Mouse (Mus musculus) megakaryocyte progenitor cell, adult 5-6 weeks (primary cell): ENCODE measurements around the gene Gm26741. TPM values are rescaled to one million over a fixed set of nuclear protein-coding genes. Genes with fewer than 3 reads are reported as not detected.

Experiments used
- ATAC-seq: replicated peaks from 2 replicates; pipeline ENCODE4 v1.8.0; 2016; ENCODE audit warnings: mild to moderate bottlenecking, moderate TSS enrichment, inconsistent platforms; ENCODE audit not compliant: poor library complexity
- total RNA-seq, 2 experiments: library from RNA; stranded (forward) in 1 of 2; stranded (reverse) in 1 of 2; fragments of 157-497, 149-512 nt in 1 of 2; fragments of 200-1000 nt in 1 of 2; gene quantifications; 2 replicates each; pipeline versions ENCODE4 v1.2.3 to v1.2.4; 2015 to 2017

The Gm26741 gene
- total RNA-seq (2015): not detected in 2 replicates
- not detected in 2 replicates for total RNA-seq (2017)

DNA sequence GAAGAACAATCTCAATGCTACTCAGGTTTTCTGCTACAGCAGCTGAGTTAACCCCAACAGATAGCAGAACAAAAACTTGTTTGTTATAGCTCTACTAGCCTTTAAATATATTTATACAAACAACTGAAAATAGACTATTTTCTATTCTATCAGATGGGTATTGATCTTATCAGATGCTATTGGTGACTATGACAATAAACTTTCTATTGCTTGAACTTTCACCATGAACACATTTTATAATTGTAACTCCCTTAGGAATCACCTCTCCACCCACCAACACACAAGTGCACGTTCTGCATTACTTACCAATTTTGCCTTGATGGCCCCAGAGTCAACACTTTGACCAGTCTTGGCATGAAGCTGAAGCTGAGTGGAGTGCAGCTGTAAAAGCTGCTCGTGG is at the start of gene Gm26741:
Gene Gm26741 (plus strand): TSS at position 301 of the 400 bp plus-strand sequence.
- ATAC-seq: no peak

DNA sequence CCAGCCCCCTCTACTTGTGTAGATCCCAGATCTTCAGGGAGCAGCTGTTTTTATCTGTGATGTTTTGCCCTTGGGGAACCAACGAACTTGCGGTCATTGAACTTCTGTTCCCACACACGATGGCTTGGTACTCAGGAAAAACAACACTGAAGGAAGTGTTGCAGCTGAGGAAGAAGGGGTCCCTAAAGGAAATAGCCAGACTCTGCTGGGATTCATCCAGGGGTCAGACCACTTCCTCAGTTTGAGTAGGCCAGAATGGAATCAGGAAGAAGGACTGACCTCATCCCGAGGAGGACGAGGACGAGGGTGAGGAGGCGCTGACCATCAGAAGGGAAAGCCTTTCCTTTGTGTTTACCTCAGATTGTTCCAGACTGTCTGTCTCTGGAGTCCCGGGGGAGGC is 49.4 kb upstream of the Gm26741 start:
- no peak for ATAC-seq

DNA sequence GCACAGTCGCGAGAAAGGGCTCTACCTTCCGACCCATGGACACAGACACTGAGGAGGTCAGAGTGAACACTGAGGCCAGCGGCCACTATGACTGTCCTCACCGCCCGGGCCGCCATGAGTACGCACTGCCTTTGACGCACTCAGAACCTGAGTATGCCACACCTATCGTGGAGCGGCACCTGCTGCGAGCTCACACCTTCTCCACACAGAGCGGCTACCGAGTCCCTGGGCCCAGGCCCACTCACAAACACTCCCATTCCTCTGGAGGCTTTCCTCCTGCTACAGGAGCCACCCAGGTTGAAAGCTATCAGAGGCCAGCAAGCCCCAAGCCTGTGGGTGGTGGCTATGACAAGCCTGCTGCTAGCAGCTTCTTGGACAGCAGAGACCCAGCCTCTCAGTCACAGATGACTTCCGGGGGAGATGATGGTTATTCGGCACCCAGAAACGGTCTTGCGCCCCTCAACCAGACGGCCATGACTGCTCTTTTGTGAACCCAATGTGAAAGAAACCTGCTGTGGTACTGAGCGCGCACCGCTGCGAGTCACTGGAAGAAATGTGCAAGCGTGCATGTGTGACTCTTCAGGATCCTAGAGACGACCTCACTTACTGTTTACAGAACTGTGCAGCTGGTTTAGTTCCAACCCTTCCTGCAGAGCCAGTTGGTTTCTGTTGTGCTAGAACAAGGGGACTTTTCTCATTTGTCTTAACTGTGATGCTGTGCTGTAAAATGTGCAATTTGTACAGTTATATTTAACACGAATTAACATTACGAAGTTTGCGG is 38.9 kb upstream of the Gm26741 start:
- no peak for ATAC-seq

DNA sequence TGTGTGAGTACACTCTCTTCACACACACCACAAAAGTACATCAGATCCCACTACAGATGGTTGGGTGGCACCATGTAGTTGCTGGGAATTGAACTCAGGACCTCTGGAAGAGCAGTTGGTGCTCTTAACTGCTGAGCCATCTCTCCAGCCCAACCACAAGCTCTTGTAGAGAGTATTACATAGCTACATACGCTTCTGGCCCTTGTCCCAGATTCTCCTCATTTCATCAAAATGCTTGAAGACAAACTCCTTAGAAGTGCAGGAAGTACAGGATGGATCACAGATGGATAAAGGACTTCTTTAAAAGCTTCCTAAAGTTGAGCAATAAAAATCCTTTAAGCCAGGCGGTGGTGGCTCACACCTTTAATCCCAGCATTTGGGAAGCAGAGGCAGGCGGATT is 36.6 kb upstream of the Gm26741 start:
- no peak for ATAC-seq

DNA sequence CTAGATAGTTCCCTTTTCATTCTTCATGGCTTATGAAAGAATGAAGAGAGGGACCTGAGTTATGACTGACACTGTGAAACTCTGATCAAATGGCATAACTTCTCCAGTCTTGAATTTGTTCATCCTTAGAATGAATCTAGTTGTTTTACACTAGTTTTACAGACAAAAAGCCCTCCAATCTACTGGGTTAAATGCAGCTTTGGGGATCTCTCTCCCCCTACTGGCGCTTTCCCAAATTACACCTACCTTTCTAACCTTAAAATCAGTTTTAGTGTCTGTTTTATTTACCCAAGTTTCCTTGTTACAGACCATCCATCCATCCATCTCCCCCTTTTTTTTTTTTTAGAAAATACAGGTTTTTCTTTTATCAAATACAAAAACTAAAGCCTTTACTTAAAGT is 27.6 kb upstream of the Gm26741 start:
- peak; percentile 58 for ATAC-seq

DNA sequence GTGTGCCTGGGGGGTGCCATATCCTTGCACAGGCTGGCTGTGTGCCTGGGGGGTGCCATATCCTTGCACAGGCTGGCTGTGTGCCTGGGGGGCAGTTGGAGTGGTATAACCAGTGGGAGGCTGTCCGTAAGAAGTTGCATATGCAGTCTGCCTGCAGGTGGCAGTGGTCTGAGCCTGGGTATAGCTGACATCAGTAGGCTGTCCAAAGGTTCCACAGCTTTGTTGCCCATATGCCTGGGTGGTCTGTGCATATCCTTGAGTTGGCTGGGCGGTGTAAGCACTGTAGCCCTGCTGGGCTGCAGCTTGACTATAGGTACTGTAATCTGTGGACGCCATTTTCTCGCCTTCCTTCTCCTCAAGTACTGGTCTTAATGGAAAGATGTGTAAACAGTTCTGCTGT is 15.2 kb upstream of the Gm26741 start:
- ATAC-seq: peak; percentile 54

DNA sequence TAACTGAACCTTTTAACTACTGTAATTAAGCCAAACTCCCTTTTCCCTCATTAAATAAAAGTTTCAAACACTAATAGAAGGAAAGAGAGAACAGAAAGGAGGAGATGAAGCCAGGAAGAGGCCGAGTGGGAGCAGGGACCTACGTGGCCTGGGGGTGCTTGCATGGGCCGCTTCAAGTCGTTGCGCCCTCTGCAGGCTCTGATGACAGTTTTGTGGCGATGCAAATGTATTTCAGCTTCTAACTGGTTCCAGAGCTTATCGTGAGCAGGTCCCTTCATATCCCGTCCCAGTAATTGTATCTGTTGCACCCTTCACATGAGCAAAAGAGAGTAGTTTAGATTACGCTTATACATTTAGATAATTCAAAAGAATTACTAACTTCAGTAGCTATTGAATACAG is 5.4 kb upstream of the Gm26741 start:
- no peak for ATAC-seq

DNA sequence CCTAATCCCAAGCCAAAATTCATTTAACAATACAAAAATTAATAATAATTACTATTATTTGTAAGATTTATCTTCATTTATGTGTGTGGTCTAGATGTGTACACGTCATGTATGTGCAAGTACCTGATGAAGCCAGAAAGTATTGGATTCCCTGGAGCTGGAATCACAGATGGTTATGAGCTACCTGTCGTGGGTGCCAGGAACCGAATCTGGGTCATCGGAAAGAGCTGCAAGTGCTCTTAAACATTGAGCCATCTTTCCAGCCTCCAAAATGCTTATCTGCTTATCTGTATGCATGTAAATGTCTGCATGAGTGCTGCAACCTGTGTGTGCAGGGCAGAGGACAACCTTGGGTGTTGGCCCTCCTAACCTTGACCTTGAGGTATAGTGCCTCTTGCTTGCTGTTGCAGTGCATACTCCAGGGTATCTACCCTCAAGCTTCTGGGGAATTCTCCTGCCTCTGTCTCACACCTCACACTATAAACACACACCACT is 1.7 kb downstream of the Gm26741 start:
- no peak for ATAC-seq

DNA sequence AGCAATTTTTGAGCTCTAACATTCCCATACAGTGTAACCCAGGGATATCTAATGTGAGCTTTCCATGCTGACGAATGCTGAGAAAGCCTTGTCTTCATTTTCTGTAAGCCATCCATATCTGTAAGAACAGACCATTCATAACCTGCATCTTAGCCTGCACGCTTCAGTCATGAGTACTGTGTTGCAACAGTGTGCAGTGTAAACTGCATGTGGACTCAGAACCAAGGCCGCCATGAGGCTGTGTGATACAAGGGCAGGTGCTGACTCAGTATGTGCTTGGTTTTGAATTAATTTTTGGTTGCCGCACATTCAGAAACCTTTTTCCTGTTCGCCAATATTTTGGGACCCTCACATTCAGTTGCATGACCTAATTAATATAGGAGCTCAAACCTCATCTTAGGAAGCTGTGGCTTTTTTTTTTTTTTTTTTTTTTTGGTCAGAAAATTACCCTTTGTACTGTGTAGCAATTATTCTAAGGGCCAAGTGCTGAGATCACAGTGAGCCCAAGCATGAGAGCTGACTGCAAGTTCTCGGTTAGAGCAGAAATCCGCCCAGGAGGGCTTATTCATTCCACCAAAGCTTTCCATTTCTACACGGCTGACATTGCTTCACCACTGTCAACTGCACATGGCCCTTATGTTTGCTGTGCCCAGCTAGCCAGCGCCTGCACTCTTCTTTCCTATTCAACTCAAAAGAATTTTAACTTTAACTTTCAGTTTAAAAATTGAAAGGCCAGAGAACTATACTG is 2.5 kb downstream of the Gm26741 start:
- no peak for ATAC-seq

DNA sequence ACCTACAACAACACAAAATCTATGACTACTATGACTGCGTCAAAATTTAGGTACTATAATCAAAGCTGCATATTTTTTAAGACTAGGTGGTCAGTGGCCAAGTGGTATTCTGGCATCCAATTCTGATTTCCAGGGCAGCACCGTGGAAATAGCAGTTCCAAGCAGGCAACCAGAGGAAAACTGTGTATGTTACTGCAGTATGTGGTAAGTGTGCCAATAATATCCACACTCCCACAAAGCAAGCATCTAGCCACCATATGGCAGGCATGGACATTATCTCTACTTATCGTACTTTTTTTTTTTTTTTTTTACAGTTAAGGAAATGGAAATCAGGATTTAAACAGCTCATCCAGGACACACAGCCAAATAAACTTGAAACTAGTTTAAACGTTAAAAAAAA is 9.8 kb downstream of the Gm26741 start:
- ATAC-seq: no peak

DNA sequence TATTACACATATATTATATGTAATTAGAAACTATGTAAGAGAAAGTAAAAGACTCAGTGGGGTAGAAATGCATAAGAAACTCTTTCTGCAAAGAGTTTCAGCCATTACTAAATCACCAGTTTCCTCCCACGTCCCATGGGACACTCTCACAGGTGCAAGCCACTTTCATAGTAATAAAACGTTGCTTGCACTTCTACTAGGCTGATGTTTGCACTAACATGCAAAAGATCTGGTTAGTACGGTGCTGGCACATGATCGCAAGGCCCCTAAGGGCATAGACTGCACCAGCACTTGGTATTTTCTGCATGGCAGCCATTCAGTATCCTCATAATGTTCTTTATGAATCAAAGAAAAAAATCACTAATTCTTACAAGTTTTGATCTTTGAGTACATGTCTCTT is 15.3 kb downstream of the Gm26741 start:
- no peak for ATAC-seq

DNA sequence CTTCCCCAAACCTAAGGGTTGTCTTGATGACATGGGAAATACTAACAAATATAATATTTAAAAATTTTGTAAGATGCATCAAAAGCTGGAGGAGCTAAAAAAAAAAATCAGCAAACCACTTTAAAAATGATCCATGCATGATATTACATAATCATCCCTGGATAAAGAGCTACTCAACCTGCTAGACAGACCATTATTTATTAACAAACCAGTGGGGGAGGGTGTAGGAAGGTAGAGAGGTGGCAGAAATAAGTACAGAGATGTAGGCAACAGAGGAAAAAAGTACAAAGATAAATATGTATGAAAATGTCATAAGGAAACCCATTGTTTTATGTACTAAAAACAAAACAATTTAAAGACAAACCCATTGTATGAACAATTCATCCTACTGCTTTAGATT is 16.1 kb downstream of the Gm26741 start:
- no peak for ATAC-seq

DNA sequence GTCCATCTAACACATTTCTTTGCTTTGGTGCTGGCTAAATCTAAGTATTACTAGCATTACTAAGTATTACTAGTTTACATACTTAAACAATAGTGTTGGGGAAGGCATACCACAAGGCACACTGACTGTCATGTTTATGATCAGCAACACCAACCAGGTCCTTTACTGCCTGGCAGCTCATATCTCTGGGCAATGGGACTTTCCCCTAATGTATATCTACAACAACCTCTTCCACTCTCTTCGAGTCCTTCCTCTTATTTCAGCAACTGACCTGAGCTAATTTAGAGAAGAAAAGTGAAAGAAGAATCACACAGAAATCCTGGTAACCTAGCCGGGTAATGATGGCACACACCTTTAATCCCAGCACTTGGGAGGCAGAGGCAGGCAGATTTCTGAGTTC is 17.9 kb downstream of the Gm26741 start:
- peak; percentile 17; the same call in 1 of the 2 replicates for ATAC-seq

DNA sequence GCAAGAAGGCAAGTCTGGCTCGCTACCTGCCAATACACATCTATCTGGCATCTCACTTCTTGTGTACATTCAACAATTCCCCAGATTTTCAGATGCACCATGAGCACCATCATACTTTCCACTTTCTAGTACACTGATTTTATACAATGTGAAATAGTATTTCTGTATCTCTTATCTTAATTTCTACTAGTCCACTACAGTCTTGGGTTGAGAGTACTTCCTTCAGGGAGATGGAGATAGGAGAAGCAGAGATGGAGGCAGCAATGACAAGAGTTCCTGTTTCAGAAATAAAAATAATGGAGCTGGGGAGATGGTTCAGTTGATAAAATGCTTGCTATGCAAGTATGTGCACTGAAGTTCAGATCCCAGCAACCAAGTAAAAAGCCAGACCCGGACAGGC is 19.2 kb downstream of the Gm26741 start:
- no peak for ATAC-seq

DNA sequence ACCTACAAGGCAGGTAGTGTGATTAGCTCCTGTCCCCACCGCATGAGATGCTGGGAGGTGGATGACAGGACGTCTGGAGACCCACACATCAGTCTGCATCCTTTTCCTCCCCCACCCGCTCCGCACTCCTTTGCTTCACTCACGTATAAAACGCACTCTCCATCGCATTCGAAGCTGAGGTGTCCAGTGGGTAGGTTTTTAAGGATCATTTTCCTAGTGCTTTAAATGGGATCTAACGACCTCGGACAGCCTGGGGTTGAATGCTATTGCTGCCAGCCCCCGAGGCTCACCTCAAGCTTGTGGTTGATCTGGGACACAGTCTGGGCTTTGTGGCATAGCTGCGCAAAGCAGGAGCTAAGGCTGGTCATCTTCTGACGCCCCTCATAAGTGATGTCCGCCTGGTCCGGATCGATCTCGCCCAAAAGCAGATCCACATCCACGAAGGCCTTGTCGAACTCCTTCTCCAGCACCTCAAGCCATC is 22.8 kb downstream of the Gm26741 start:
- no peak; the same call in 1 of the 2 replicates for ATAC-seq

DNA sequence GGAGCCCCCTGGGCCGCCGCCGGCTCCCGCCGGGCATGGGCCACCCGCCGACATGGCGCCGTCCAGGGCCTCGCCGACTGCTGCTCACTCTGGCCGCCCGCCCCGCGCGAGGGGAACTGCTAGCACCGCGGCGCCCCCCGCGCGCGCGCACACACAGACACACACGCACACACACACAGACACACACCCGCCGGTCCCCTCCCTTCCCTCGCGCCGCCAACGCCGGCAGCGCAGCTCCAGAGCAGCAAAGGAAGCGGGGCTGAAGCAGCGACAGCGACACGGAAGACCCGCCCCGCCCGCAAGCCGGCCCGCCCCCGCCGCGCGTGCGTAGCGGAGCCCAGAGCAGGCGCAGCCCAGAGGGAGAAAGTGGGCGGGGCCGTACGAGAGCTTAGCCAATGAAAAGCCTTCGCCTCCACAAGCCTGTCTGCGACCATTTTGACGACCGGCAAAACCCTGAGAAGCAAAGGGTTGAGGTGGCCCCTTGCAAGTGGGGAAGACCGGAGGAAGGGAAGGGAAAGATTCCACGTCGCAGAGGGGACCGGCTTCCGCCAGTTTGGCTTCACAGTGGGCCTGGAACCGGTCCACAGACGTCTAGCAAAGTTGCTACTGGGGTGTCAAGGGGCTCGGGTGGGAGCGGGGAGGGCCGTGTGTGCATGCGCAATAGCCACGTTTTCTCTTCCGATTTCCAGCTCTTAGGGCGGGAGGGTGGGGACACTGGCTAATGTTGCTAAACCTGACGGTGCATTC is 23.5 kb downstream of the Gm26741 start, which contains the start of gene Gopc:
Gene Gopc (minus strand): TSS at position 280 of the 747 bp plus-strand sequence.
- peak; percentile 86 for ATAC-seq

DNA sequence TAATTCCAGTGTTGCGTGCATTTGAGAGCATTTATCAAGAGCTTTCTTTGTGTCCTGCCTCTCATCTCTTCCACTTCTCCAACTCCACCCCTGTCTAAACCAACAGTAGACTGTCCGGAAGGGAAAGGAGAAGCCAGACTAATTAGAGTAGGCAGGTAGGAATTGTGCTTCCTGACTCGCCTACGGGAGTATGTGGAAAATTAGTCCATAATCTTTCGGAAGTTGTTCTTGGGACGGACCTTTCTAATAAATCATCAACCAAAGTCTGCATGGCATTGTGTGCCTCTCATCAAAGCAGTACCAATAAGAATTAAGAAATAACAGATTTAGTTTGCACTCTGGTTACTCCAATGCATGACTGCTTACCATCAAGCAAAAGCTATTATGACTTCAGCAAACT is 24.5 kb downstream of the Gm26741 start:
- no peak for ATAC-seq

DNA sequence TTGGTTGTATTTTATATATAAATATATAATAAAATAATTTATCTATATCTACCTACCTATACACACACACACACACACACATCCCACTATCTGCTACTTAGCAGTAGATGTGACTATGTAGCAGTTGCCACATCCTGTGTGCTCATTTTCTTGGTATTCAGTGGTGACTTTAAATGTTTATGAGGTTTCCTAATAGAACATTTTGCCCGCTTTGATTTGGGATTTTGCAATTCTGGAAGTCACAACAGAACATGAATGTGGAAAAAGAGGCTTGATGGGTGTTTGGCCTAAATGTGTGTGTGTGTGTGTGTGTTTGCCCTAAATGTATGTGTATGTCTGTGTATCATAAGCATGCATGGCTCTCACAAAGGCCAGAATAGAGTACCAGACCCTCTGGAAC is 25.0 kb downstream of the Gm26741 start:
- ATAC-seq: no peak

DNA sequence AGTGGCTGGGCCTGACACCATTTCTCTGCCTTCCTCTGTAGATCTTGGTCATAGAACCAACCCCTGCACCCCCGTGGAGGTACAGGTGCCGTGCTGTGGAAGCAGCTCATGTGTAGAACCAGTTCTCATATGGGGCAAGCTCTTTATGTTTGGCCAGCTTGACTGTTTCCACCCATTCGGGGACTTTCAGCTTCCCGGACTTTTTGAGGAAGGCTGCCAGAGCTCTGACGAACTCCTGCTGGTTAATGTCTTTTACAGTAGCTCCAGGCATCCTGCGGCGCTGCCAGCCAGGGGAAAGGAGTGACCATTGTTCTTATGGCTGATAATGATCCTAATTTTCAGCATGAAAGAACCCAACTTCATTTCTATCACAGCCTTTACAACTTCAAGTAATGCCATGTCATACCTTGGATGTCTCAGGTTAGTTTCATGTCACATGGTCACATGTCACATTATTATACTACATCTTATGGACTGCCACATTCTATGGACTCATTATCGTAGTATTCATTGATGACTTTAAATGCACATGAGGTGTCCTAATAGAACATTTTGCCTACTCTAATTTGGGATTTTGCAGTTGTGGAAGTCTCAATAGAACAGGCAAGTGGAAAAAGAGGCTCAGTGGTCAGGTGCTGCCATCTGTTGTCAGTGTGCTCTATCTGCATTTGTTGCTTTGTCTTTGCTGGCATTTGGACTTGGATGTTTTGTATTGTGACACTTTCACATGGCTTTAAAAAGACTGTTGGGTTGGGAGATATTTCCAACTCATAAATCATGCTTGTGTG is 26.4 kb downstream of the Gm26741 start:
- ATAC-seq: peak; percentile 52

DNA sequence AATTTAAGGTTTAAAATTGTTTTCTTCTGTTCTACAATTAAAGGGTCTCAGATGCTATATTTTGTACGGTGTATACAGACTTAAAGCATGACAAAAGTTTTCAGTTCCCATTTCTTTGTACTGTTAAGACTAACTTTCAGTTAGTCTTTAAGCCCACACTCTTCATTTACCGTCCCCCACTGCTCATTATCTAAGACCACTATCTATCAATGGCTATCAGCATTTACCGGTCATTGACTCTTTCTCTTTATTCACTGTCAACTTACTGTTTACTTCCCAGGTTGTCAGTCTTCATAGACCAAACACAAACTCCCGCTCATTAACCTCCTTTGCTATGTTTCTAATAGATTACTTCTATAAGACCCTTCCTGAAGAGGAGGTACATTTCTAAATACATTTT is 28.6 kb downstream of the Gm26741 start:
- no peak for ATAC-seq
